Mouse (Mus musculus) G1E (cell line): ENCODE results near the gene Nid1.

Source experiments
- CTCF ChIP-seq: IDR thresholded peaks from 2 replicates; pipeline ENCODE4 v1.5.1; 2012; ENCODE audit warnings: low read depth, low read length, inconsistent platforms, mixed read lengths
- TAL1 ChIP-seq: conservative IDR thresholded peaks from 2 replicates; pipeline ENCODE4 v1.6.1; 2012; ENCODE audit warnings: low read depth, low read length, inconsistent platforms, mixed read lengths

DNA sequence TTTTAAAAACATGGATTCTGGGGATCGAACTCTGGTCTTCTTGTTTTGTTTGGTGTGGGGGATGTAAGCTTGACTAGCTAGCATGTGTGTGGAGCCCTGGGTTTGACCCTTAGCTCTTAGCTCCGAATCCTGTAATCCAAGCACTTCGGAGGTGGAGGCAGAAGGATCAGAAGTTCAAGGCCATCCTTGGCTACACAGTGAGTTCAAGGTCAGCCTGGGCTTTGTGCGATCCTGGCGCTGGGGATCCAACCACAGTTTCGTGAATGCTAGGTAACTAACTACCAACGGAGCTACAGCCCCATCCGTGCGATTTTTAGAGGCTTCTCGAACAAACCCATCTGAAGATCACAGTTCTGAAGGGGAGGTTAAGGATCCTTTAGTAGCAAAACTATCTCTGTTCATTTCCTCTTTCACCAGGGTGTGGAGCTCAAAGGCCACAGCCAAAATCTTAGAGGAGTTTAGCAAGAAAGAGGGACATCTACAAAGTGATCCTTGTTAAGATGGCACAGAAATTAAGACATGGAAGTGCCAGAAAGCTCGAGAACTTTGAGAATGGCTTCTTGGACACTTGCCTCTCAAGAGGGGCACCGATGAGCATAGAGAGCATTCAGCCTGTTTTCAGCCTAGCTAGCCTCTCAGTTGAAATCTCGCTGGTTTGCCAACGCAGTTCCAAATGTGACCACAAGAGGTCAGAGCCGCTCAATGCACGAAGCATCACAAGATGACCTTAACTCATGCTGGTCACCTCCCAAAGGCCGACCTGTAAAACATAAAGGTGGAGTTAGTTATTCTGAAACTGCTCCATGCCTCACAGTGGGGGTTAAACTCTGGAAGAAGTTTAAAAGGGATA, 79.2 kb downstream of the Nid1 start:
- TF ChIP-seq CTCF (peak; percentile 92), TAL1 (no peak)
